Mouse (Mus musculus) ovary, adult 18-20 months (tissue): Measurements from ENCODE around the gene Dhx15.

ENCODE experiments used
- DNase-seq: peaks from one replicate; pipeline ENCODE4 v3.0.0; 2022; ENCODE audit warnings: low spot score, mixed read lengths

The Dhx15 gene

GRCm38 (mm10) chr5:52145684-52146083 is 44.6 kb downstream of the Dhx15 start:
- no peak for DNase-seq

GRCm38 (mm10) chr5:52141936-52142335 is 48.4 kb downstream of the Dhx15 start:
- no peak for DNase-seq

- DNase-seq, result no peak
These were observed 51.5 kb downstream of the Dhx15 start for GRCm38 (mm10) chr5:52138819-52139218.

- DNase-seq, result no peak
These were observed 52.2 kb downstream of the Dhx15 start for GRCm38 (mm10) chr5:52138134-52138533.

GRCm38 (mm10) chr5:52135460-52136141 is 54.7 kb downstream of the Dhx15 start:
- no peak for DNase-seq

GRCm38 (mm10) chr5:52132840-52133239 is 57.5 kb downstream of the Dhx15 start:
- DNase-seq, result no peak

- no peak for DNase-seq
These were observed 58.2 kb downstream of the Dhx15 start for GRCm38 (mm10) chr5:52132092-52132491.

GRCm38 (mm10) chr5:52131389-52131788 is 58.9 kb downstream of the Dhx15 start:
- no peak for DNase-seq

GRCm38 (mm10) chr5:52130496-52130895 is 59.8 kb downstream of the Dhx15 start:
- no peak for DNase-seq

- no peak for DNase-seq
These were observed 64.1 kb downstream of the Dhx15 start for GRCm38 (mm10) chr5:52126263-52126662.

GRCm38 (mm10) chr5:52125854-52126253 is 64.5 kb downstream of the Dhx15 start:
- no peak for DNase-seq

GRCm38 (mm10) chr5:52122146-52122545 is 68.2 kb downstream of the Dhx15 start:
- no peak for DNase-seq

GRCm38 (mm10) chr5:52119822-52120221 is 70.5 kb downstream of the Dhx15 start:
- DNase-seq, result no peak

GRCm38 (mm10) chr5:52119192-52119591 is 71.1 kb downstream of the Dhx15 start:
- DNase-seq, result no peak

- DNase-seq, result no peak
These were observed 72.5 kb downstream of the Dhx15 start for GRCm38 (mm10) chr5:52117829-52118228.

GRCm38 (mm10) chr5:52116404-52116803 is 73.9 kb downstream of the Dhx15 start:
- no peak for DNase-seq

- DNase-seq, result no peak
These were observed 74.4 kb downstream of the Dhx15 start for GRCm38 (mm10) chr5:52115821-52116317.

- no peak for DNase-seq
These were observed 75.4 kb downstream of the Dhx15 start for GRCm38 (mm10) chr5:52114751-52115451.

- DNase-seq, result no peak
These were observed 76.2 kb downstream of the Dhx15 start for GRCm38 (mm10) chr5:52113851-52114731.

GRCm38 (mm10) chr5:52112953-52113841 is 77.1 kb downstream of the Dhx15 start:
- no peak for DNase-seq

- no peak for DNase-seq
These were observed 78.0 kb downstream of the Dhx15 start for GRCm38 (mm10) chr5:52112191-52112760.
